Mouse (Mus musculus) CH12.LX (cell line): ENCODE measurements around the gene Ppp1r27. TPM values are rescaled to one million over a fixed set of nuclear protein-coding genes. Genes with fewer than 3 reads are reported as not detected.

Experiments used
- DNase-seq: peaks from one replicate; pipeline ENCODE4 v3.0.0-alpha.2; 2013; ENCODE audit errors: extremely low read depth
- H3K27ac ChIP-seq: 2 replicates; pipeline ENCODE4 v1.5.1; 2012; ENCODE audit warnings: low read depth, mild to moderate bottlenecking, control low read depth, moderate library complexity; ENCODE audit not compliant: insufficient read depth
- H3K27me3 ChIP-seq: replicated peaks from 2 replicates; pipeline ENCODE3; 2012; ENCODE audit warnings: inconsistent platforms
- H3K36me3 ChIP-seq, 2 experiments: replicated peaks in 1 of 2; 2 replicates each; pipeline versions ENCODE3 to v1.6.1; 2012; ENCODE audit warnings: inconsistent platforms in 1 of 2, low read length in 1 of 2, mild to moderate bottlenecking in 1 of 2, mixed read lengths in 1 of 2, moderate library complexity in 1 of 2; ENCODE audit not compliant: control insufficient read depth in 1 of 2, insufficient read depth in 1 of 2
- H3K4me1 ChIP-seq, 2 experiments: 2 replicates each; pipeline ENCODE4 v1.6.1; 2012; ENCODE audit warnings: inconsistent platforms in 1 of 2, moderate library complexity in 1 of 2; ENCODE audit not compliant: insufficient read depth in 2 of 2, control insufficient read depth in 1 of 2
- H3K4me2 ChIP-seq: 2 replicates; pipeline ENCODE4 v1.6.1; 2012; ENCODE audit warnings: low read depth, mild to moderate bottlenecking, control low read depth; ENCODE audit not compliant: poor library complexity, insufficient read depth, severe bottlenecking
- H3K4me3 ChIP-seq, 3 experiments: fragments of 150-350 bp in 1 of 3; sonication (generic) in 1 of 3; replicated peaks in 1 of 3; 2 replicates each; pipeline versions ENCODE3 to v1.5.1; 2011 to 2012; ENCODE audit warnings: low read depth in 2 of 3, low read length in 2 of 3, mild to moderate bottlenecking in 2 of 3, moderate library complexity in 2 of 3, control low read depth in 1 of 3, improper control_type of control experiment in 1 of 3, inconsistent platforms in 1 of 3, mixed read lengths in 1 of 3; ENCODE audit not compliant: poor library complexity in 1 of 3
- H3K79me2 ChIP-seq: replicated peaks from 2 replicates; pipeline ENCODE4 v1.6.1; 2012; ENCODE audit warnings: mild to moderate bottlenecking, moderate library complexity; ENCODE audit not compliant: control insufficient read depth, poor library complexity, insufficient read depth, severe bottlenecking; ENCODE audit errors: extremely low read depth
- H3K9ac ChIP-seq: 2 replicates; pipeline ENCODE4 v1.6.1; 2012; ENCODE audit warnings: low read depth, mild to moderate bottlenecking, control low read depth, moderate library complexity; ENCODE audit not compliant: insufficient read depth
- H3K9me3 ChIP-seq: replicated peaks from 2 replicates; pipeline ENCODE3; 2012; ENCODE audit warnings: low read length, inconsistent platforms, mixed read lengths
- BHLHE40 ChIP-seq: IDR thresholded peaks from 2 replicates; pipeline ENCODE4 v1.6.1; 2011; ENCODE audit warnings: mild to moderate bottlenecking, low read depth, low read length, improper control_type of control experiment
- CHD1 ChIP-seq: IDR thresholded peaks from 2 replicates; pipeline ENCODE4 v1.6.1; 2012; ENCODE audit warnings: low read depth, low read length, improper control_type of control experiment, inconsistent platforms
- ELF1 ChIP-seq: IDR thresholded peaks from 2 replicates; pipeline ENCODE4 v1.6.1; 2014; ENCODE audit warnings: low read depth, mild to moderate bottlenecking, inconsistent platforms, low read length, improper control_type of control experiment
- GABPA ChIP-seq: IDR thresholded peaks from 2 replicates; pipeline ENCODE4 v1.6.1; 2012; ENCODE audit warnings: low read depth, low read length, improper control_type of control experiment, inconsistent platforms; ENCODE audit not compliant: insufficient replicate concordance
- JUN ChIP-seq: IDR thresholded peaks from 2 replicates; pipeline ENCODE4 v1.6.1; 2011; ENCODE audit warnings: low read depth, mild to moderate bottlenecking, low read length, improper control_type of control experiment, moderate library complexity; ENCODE audit not compliant: insufficient read depth
- JUND ChIP-seq: conservative IDR thresholded peaks from 2 replicates; pipeline ENCODE4 v1.6.1; 2011; ENCODE audit warnings: low read depth, low read length, improper control_type of control experiment
- MAFK ChIP-seq: IDR thresholded peaks from 2 replicates; pipeline ENCODE4 v1.6.1; 2011; ENCODE audit warnings: low read length, improper control_type of control experiment; ENCODE audit not compliant: insufficient replicate concordance
- MXI1 ChIP-seq: IDR thresholded peaks from 2 replicates; pipeline ENCODE4 v1.6.1; 2011; ENCODE audit warnings: mild to moderate bottlenecking, low read depth, low read length, improper control_type of control experiment
- MYC ChIP-seq: IDR thresholded peaks from 2 replicates; pipeline ENCODE4 v1.6.1; 2011; ENCODE audit warnings: low read depth, mild to moderate bottlenecking, improper control_type of control experiment, low read length
- NELFE ChIP-seq: IDR thresholded peaks from 2 replicates; pipeline ENCODE4 v1.6.1; 2011; ENCODE audit warnings: low read depth, low read length, improper control_type of control experiment
- NRF1 ChIP-seq: IDR thresholded peaks from 2 replicates; pipeline ENCODE4 v1.6.1; 2014; ENCODE audit warnings: low read depth, mild to moderate bottlenecking, inconsistent platforms, low read length, improper control_type of control experiment, moderate library complexity
- PAX5 ChIP-seq: IDR thresholded peaks from 2 replicates; pipeline ENCODE4 v1.6.1; 2012; ENCODE audit warnings: low read length, inconsistent platforms, mixed read lengths
- POLR2A ChIP-seq: IDR thresholded peaks from 2 replicates; pipeline ENCODE4 v1.6.1; 2011; ENCODE audit warnings: low read depth, mild to moderate bottlenecking, improper control_type of control experiment, low read length
- POLR2AphosphoS2 ChIP-seq: IDR thresholded peaks from 2 replicates; pipeline ENCODE4 v1.6.1; 2011; ENCODE audit warnings: low read depth, low read length, improper control_type of control experiment
- SIN3A ChIP-seq: IDR thresholded peaks from 2 replicates; pipeline ENCODE4 v1.6.1; 2012; ENCODE audit warnings: low read length, improper control_type of control experiment, inconsistent platforms
- TBP ChIP-seq: conservative IDR thresholded peaks from 2 replicates; pipeline ENCODE4 v1.6.1; 2011; ENCODE audit warnings: low read depth, low read length, improper control_type of control experiment
- USF1 ChIP-seq: IDR thresholded peaks from 2 replicates; pipeline ENCODE4 v1.6.1; 2014; ENCODE audit warnings: low read depth, mild to moderate bottlenecking, inconsistent platforms, low read length, improper control_type of control experiment
- ZC3H11A ChIP-seq: IDR thresholded peaks from 2 replicates; pipeline ENCODE4 v1.6.1; 2012; ENCODE audit warnings: low read depth, mild to moderate bottlenecking, inconsistent platforms, low read length, improper control_type of control experiment
- ZKSCAN1 ChIP-seq: IDR thresholded peaks from 2 replicates; pipeline ENCODE4 v1.6.1; 2012; ENCODE audit warnings: low read depth, inconsistent platforms, low read length, improper control_type of control experiment, borderline replicate concordance
- ZMIZ1 ChIP-seq: IDR thresholded peaks from 2 replicates; pipeline ENCODE4 v1.6.1; 2012; ENCODE audit warnings: low read depth, mild to moderate bottlenecking, inconsistent platforms, low read length, improper control_type of control experiment
- ZNF384 ChIP-seq: IDR thresholded peaks from 2 replicates; pipeline ENCODE4 v1.6.1; 2012; ENCODE audit warnings: low read depth, low read length, improper control_type of control experiment, inconsistent platforms
- dilution Hi-C: fragments of 300-500 bp; cut with MboI; formaldehyde crosslinking; loops from 2 replicates; pipeline ENCODE4 v1.14.3; 2020; ENCODE audit warnings: low sequenced_read_pairs; ENCODE audit not compliant: extremely low pct_unique_long_range_greater_than_20kb, extremely low pct_ligation_motif_present
- in situ Hi-C: fragments of 300-500 bp; cut with MboI; formaldehyde crosslinking; loops from 3 replicates; pipeline ENCODE4 v1.14.3; 2019; ENCODE audit warnings: low sequenced_read_pairs, low pct_ligation_motif_present, low pct_unique_long_range_greater_than_20kb, mixed read lengths
- polyA plus RNA-seq: library from polyadenylated mRNA; unstranded; fragments of >175 nt; gene quantifications from 2 replicates; pipeline ENCODE4 v1.2.1, GENCODE M21; 2012; ENCODE audit warnings: low read depth; ENCODE audit not compliant: insufficient read length
- total RNA-seq, 2 experiments: library from RNA; depleted of rRNA; stranded (reverse); fragments of 300-350 nt in 1 of 2; fragments of >200 nt in 1 of 2; gene quantifications; 2 replicates each; pipeline ENCODE4 v1.2.3; 2012 to 2014

Gene Ppp1r27
- total and polyA plus RNA-seq, 3 experiments: not detected

DNA sequence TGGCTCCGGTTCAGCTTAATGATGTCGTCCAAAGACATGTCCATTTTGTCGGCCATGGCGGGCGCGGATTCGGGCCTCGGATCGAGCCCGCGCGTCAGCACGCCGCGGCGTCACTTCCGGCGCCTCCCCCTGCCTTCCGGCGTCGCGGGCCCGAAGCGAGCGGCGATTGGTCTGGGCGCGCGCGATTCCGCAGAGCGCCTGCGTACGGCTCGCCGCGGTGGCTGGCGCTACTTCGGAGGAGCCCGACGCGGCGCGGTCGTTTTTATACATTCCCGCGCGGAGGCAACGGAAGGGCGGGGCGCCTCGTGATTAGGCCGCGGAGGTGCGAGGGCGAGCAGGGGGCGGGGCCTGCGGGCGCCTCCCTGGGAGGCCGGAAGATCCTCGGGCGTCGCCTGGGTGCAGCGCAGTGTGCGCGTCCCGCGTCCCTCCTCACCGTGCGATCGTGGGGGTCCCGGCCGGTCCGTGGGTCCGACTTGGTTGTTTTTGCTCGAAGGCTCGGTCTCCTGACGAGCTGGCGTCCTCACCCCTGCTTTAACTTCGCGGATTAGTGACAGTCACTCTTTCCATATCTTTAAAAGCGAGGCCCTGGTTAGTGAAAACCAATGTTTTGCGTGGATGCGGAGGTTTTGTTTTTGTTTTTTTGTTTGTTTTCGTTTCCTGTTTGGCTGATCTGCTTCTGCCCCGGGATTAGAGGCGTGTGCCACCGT lies 47.5 kb upstream of the Ppp1r27 start, which contains the start of the genes Alyref and Anapc11 (continued):
- TF ChIP-seq NRF1 (peak; percentile 97), JUN (0 out of 2 replicates have a peak, but pooled peaks have one; percentile 13), MXI1 (peak; percentile 93), ZNF384 (no peak), BHLHE40 (peak; percentile 60), ZMIZ1 (peak; percentile 95), JUND (no peak), POLR2A (peak; percentile 95), ZC3H11A (no peak)
- TF ChIP-seq, all 38 proteins: peak for 28

GRCm38 (mm10) chr11:120597240-120598235 lies 46.6 kb upstream of the Ppp1r27 start:
- in situ Hi-C loops: no loop called here
- peak overlapping the region; percentile 64 for H3K4me2 ChIP-seq
- peaks cover 62% of the 10 kb centered on the region for H3K79me2 ChIP-seq
- 0 out of 2 replicates have a peak, but pooled peaks have one; percentile 46 for TF ChIP-seq SIN3A
- no peak for TF ChIP-seq ELF1
- 0 out of 2 replicates have a peak, but pooled peaks have one; percentile 1 for TF ChIP-seq MYC
- TF ChIP-seq NRF1: no peak
- peak; percentile 61; the same call in 1 of the 2 replicates for TF ChIP-seq MXI1
- TF ChIP-seq ZKSCAN1: no peak
- H3K9me3 ChIP-seq: no peaks in the 10 kb centered on the region
- dilution Hi-C loops: no loop called here
- H3K4me3 ChIP-seq: peak overlapping the region; percentile 83 to 96 (median 88)
- H3K27me3 ChIP-seq: no peaks in the 10 kb centered on the region
- H3K4me1 ChIP-seq: peaks cover 8 to 58% of the 10 kb centered on the region in 2 experiments
- H3K27ac ChIP-seq: peak overlapping the region; percentile 17
- peak overlapping the region; percentile 98 for H3K9ac ChIP-seq
- H3K36me3 ChIP-seq: peaks cover 46 to 68% of the 10 kb centered on the region in 2 experiments
- no peak for DNase-seq

DNA sequence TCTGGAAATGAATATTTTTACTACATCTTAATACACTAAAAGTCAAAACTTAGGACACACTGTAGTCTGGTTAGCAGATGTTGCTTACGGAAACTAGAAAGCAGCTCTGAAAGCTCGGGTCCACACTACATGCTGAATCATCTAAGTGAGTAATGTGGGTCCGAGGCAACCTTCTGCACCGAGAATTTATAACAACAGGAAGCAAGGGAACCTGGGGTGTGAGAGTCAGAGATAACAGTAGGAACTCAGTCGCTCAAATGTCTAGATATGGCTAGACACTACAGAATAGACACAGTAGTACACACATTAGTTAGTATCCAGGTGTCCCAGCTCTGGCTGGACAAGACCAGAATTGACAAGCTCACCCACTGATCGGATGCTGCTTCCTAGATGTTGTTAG lies 37.6 kb upstream of the Ppp1r27 start:
- Histone ChIP-seq H3K79me2 (peaks cover 15% of the 10 kb centered on the region), H3K4me3 (no peak overlapping the region), H3K4me1 (peaks cover 0 to 2% of the 10 kb centered on the region in 2 experiments; a peak in 1 of 4 replicates), H3K27ac (no peak overlapping the region), H3K9ac (no peak overlapping the region), H3K36me3 (peaks cover 67 to 91% of the 10 kb centered on the region in 2 experiments), H3K4me2 (no peak overlapping the region), H3K27me3 (no peaks in the 10 kb centered on the region), H3K9me3 (peaks cover 4% of the 10 kb centered on the region)
- dilution Hi-C loops (no loop called here), in situ Hi-C loops (no loop called here)
- no peak for DNase-seq
- TF ChIP-seq SIN3A (no peak), CHD1 (no peak), GABPA (no peak), ELF1 (no peak), PAX5 (no peak), TBP (no peak), USF1 (no peak), NELFE (no peak), POLR2AphosphoS2 (no peak), MAFK (no peak)
